Mouse (Mus musculus): ENCODE data around the gene Rom1.

The Rom1 gene

GRCm38 (mm10) chr19:8896231-8896630 is 32.9 kb downstream of the Rom1 start:
- peak; percentile 34 for DNase-seq

GRCm38 (mm10) chr19:8895397-8895960 is 33.7 kb downstream of the Rom1 start:
- peak; percentile 61 for DNase-seq

GRCm38 (mm10) chr19:8892829-8893766 is 36.1 kb downstream of the Rom1 start, which contains the start of gene Ints5:
TSS of gene Ints5 (plus strand) at chr19:8893005.
- DNase-seq: peak; percentile 83

GRCm38 (mm10) chr19:8888511-8889385 is 40.4 kb downstream of the Rom1 start, which contains the start of the genes 1810009A15Rik and Gm49416:
TSS of gene 1810009A15Rik (plus strand) at chr19:8888853.
TSS of gene Gm49416 (plus strand) at chr19:8888926.
- peak; percentile 92 for DNase-seq

GRCm38 (mm10) chr19:8887585-8888463 is 41.3 kb downstream of the Rom1 start:
- no peak for DNase-seq

GRCm38 (mm10) chr19:8886916-8887584 is 42.1 kb downstream of the Rom1 start:
- DNase-seq: no peak

GRCm38 (mm10) chr19:8883616-8884015 is 45.5 kb downstream of the Rom1 start, which contains the start of the genes Lbhd1 and Gm49403:
TSS of gene Lbhd1 (plus strand) at chr19:8883732.
TSS of gene Gm49403 (plus strand) at chr19:8883930.
- DNase-seq: no peak

GRCm38 (mm10) chr19:8881034-8881392 is 48.1 kb downstream of the Rom1 start:
- DNase-seq: no peak

GRCm38 (mm10) chr19:8880311-8881033 is 48.7 kb downstream of the Rom1 start, which contains the start of gene Uqcc3:
TSS of gene Uqcc3 (minus strand) at chr19:8880923.
- peak; percentile 88 for DNase-seq

Measured in cerebellum, adult 11-12 months (tissue).